Mouse (Mus musculus) heart, postnatal 0 days (tissue): Measurements from ENCODE around the gene Wdr63. TPM values are rescaled to one million over a fixed set of nuclear protein-coding genes. Genes with fewer than 3 reads are reported as not detected.

ENCODE experiments used
- ATAC-seq: fragments of 200-750 bp; cut with Nextera tagmentation; 2 replicates; pipeline ENCODE4 v1.8.0; 2017; ENCODE audit warnings: low read depth, moderate number of reproducible peaks, moderate library complexity; ENCODE audit not compliant: insufficient read depth
- DNase-seq: peaks from one replicate; pipeline ENCODE4 v3.0.0-alpha.2; 2016; ENCODE audit warnings: low spot score
- H3K27ac ChIP-seq: fragments of 300-500 bp; sonication (generic); 2 replicates; pipeline ENCODE4 v1.5.1; 2014; ENCODE audit warnings: low read depth, mild to moderate bottlenecking
- H3K27me3 ChIP-seq: fragments of 300-500 bp; sonication (generic); 2 replicates; pipeline ENCODE4 v1.6.1; 2014; ENCODE audit warnings: low read length, mixed read lengths; ENCODE audit not compliant: control insufficient read depth, insufficient read depth
- H3K36me3 ChIP-seq: fragments of 300-500 bp; sonication (generic); replicated peaks from 2 replicates; pipeline ENCODE4 v1.6.1; 2014; ENCODE audit warnings: low read length, mixed read lengths; ENCODE audit not compliant: control insufficient read depth, insufficient read depth
- H3K4me1 ChIP-seq: fragments of 300-500 bp; sonication (generic); 2 replicates; pipeline ENCODE4 v1.6.1; 2014; ENCODE audit warnings: antibody characterized with exemption; ENCODE audit not compliant: control insufficient read depth, insufficient read depth
- H3K4me2 ChIP-seq: fragments of 300-500 bp; sonication (generic); 2 replicates; pipeline ENCODE4 v1.6.1; 2014; ENCODE audit warnings: low read depth, mild to moderate bottlenecking, low read length, moderate library complexity
- H3K4me3 ChIP-seq: fragments of 300-500 bp; sonication (generic); 2 replicates; pipeline ENCODE4 v1.5.1; 2014; ENCODE audit warnings: low read depth, low read length
- H3K9ac ChIP-seq: fragments of 300-500 bp; sonication (generic); replicated peaks from 2 replicates; pipeline ENCODE4 v1.6.1; 2014; ENCODE audit warnings: low read depth, low read length, mixed read lengths
- H3K9me3 ChIP-seq: fragments of 300-500 bp; sonication (generic); replicated peaks from 2 replicates; pipeline ENCODE4 v1.6.1; 2016; ENCODE audit warnings: low read length; ENCODE audit not compliant: control insufficient read depth
- CTCF ChIP-seq: IDR thresholded peaks from 2 replicates; pipeline ENCODE4 v1.5.1; 2016; ENCODE audit warnings: antibody characterized with exemption, control low read depth, low read depth
- EP300 ChIP-seq: IDR thresholded peaks from 2 replicates; pipeline ENCODE4 v1.6.1; 2016; ENCODE audit warnings: antibody characterized with exemption, low read depth
- WGBS: fragments of 180-500 bp; shearing (Covaris S2); extraction: QIAGEN DNeasy Blood & Tissue Kit; methylation state at CpG from one replicate; pipeline ENCODE4 v1.1.7; 2014; 5-methylcytosine and 5-hydroxymethylcytosine counted together
- polyA plus RNA-seq: library from polyadenylated mRNA; unstranded; fragments of >200 nt; fragmentation: Nextera tagmentation; extraction: Ambion mirVana; gene quantifications from 2 replicates; pipeline ENCODE4 v1.2.1, GENCODE M21; 2015
- total RNA-seq: library from RNA; depleted of rRNA; stranded (reverse); fragments of >200 nt; gene quantifications from 2 replicates; pipeline ENCODE4 v1.2.3, GENCODE M21; 2014; ENCODE audit warnings: low replicate concordance; rRNA removed

Wdr63 gene
- not detected in 2 replicates for total RNA-seq
- 0.12 TPM in 1 of 2 replicates, not detected in the other for polyA plus RNA-seq

DNA sequence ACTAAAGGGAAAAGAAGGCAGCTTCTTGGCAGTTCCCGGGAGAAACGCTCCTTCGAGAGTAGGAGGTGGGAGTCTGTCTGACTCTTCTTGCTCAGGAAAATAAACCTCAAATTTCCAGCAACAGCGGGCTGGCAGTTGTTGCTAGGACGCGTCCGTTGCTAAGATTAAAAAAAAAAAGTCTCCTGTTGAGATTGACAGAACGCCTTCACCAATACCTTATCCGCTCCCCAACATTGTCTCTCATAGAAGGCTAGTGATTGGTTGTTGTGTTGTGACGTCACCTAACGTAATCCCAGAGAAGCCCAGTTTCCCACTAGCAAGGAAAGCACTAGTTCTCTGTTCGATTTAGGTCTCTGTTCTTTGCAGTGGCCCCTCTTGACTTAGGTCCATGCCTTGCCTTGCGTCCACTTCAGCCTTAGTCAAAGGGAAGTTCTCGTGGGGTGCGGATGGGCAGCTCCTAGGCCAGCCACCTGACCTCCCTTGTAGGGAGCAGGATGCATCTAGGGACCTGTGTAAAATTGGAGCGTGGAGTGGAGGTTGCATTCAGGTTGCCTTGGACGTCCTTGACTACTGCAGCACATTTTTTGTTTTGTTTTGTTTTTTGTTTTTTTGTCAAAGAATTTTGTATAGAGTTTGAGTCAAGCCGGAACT lies at the start of gene Wdr63:
Gene Wdr63, minus strand, starts transcription at position 210 of the 651 bp plus-strand sequence.
- Histone ChIP-seq H3K4me1 (no peaks in the 10 kb centered on the region), H3K36me3 (no peaks in the 10 kb centered on the region), H3K9me3 (peaks cover 7% of the 10 kb centered on the region; the same call in 1 of the 2 replicates), H3K4me3 (peak within 1 kb of the TSS; percentile 56), H3K4me2 (peak within 1 kb of the TSS; percentile 89), H3K9ac (0 out of 2 replicates have a peak within 1 kb of the TSS, but pooled peaks have one; percentile 4), H3K27ac (no peak within 1 kb of the TSS), H3K27me3 (no peaks in the 10 kb centered on the region)
- DNase-seq: peak; percentile 91
- WGBS: 14% methylated on average over 18 of the region's 18 CpGs
- TF ChIP-seq EP300 (no peak), CTCF (no peak)
- ATAC-seq: peak; percentile 89

DNA sequence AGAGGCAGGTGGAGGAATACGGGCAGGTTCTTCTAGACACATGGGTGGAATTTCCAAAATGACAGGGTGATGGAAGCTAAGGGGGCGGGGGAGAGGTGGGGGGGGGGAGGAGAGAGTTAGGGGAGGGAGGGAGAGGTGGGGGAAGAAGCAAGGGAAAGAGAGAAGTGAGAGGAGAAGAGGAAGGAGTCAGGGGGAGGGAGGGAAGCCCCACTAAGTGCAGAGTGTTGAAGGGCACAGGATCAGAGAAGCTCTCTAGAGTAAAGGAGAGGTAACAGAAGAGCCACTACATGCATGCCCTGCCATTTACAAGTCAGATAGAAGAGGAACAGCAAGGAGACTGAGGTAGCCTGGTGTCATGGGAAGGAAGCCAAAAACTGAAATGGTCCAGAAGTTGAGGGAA lies 48.9 kb upstream of the Wdr63 start:
- ATAC-seq: no peak

DNA sequence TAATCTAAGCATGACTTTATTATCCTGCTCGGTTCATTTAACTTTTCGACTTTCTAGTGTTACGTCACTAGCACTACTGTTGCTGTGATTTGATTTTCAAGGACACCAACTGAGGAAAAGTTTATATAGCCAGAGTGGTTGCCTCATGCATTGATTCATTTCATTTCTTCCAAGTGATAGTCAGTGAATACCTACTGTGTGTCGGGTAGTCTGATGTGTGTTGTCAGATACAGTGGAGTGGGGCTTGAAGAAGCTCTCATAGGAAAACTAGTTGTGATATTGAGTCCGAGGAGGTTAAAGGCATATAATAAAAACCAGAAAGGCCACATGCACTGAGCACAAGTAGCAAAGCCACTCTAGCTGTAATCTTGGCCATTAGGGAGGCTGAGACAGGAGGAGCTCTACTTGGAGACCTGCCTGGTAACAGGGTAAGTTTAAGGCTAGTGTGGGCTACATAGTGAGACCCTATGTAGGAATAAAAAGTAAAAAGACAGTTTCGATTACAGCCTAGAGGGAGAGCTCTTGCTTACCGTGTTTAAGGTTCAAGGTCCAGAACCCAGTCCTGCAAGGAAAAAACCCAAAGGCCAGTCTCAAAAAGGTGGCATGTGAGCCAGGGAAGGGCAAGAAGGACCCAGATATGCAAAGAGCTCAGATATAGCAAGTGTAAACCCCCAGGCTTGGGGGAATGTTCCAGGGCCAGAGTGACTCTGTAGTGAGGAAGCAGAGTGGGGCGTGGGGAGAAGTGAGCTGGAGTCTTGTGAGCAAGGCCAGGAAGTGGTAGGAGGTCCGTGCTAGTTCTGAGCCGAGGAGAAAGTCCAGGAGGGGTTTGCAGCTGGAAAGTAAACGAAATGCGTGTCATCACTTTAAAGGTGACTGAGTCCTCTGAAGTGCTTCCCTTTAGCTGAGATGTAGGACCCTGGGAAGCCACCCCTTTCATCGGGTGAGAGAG lies 48.0 kb upstream of the Wdr63 start:
- no peak for ATAC-seq
- 55% methylated on average over 13 of the region's 13 CpGs for WGBS
- no peak for DNase-seq
- H3K9ac ChIP-seq: no peak overlapping the region
- no peaks in the 10 kb centered on the region for H3K36me3 ChIP-seq
- H3K4me3 ChIP-seq: no peak overlapping the region
- no peak for TF ChIP-seq CTCF
- TF ChIP-seq EP300: no peak
- no peak overlapping the region for H3K4me2 ChIP-seq
- no peaks in the 10 kb centered on the region for H3K9me3 ChIP-seq
- H3K4me1 ChIP-seq: no peaks in the 10 kb centered on the region
- H3K27ac ChIP-seq: no peak overlapping the region
- 0 out of 2 replicates have a peak, but pooled peaks cover 3% of the 10 kb centered on the region for H3K27me3 ChIP-seq

More for the DNA sequence above, 48.9 kb upstream of the Wdr63 start:
- H3K4me2 ChIP-seq: no peak overlapping the region
- DNase-seq: no peak
- no peaks in the 10 kb centered on the region for H3K9me3 ChIP-seq
- no peaks in the 10 kb centered on the region for H3K27me3 ChIP-seq
- 71% methylated on average over 2 of the region's 2 CpGs for WGBS
- no peak overlapping the region for H3K9ac ChIP-seq
- no peaks in the 10 kb centered on the region for H3K36me3 ChIP-seq
- H3K4me3 ChIP-seq: no peak overlapping the region
- no peaks in the 10 kb centered on the region for H3K4me1 ChIP-seq
- no peak for TF ChIP-seq CTCF
- TF ChIP-seq EP300: no peak
- H3K27ac ChIP-seq: no peak overlapping the region

DNA sequence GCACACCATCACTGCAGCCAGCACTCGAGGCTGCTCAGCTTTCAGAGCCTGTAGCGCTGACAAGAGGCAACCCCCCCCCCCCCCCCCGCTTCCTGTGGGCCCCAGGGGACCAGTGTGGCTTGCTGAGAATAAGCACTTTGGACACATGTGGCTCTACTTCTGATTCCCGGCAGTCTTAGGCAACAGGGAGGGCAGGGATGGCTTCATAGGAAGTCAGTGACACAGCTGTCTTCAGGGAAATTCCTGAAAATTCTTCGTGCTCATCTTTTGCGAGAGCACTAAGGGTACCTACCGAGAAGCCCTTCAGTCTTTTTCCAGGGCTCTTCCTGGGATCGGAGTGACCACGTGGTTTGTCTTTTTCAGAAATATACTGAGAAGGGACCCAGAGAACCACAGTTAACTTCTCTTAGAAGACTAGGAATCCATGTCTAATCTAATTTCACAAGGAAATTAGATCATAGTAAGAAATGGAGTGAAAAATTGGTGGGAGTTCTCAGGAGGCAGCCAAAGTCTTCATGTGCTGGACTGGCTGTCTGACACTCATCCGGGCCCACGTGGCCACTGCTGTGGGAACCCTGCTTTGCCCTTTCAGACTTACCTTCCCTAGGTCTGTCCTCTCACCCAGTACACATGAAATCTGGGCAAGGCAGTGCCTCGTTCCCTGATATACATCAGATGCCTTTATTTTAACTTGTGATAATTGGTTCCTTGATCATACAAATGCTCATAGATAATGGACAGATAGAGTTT lies 46.1 kb upstream of the Wdr63 start:
- TF ChIP-seq EP300 (no peak), CTCF (no peak)
- ATAC-seq: no peak
- Histone ChIP-seq H3K27ac (no peak overlapping the region), H3K27me3 (peaks cover 14% of the 10 kb centered on the region; the same call in 1 of the 2 replicates), H3K36me3 (no peaks in the 10 kb centered on the region), H3K4me1 (peaks cover 3% of the 10 kb centered on the region; the same call in 1 of the 2 replicates), H3K4me2 (peak overlapping the region; percentile 19; the same call in 1 of the 2 replicates), H3K9ac (no peak overlapping the region), H3K9me3 (no peaks in the 10 kb centered on the region), H3K4me3 (no peak overlapping the region)
- 27% methylated on average over 12 of the region's 12 CpGs for WGBS
- DNase-seq: no peak

DNA sequence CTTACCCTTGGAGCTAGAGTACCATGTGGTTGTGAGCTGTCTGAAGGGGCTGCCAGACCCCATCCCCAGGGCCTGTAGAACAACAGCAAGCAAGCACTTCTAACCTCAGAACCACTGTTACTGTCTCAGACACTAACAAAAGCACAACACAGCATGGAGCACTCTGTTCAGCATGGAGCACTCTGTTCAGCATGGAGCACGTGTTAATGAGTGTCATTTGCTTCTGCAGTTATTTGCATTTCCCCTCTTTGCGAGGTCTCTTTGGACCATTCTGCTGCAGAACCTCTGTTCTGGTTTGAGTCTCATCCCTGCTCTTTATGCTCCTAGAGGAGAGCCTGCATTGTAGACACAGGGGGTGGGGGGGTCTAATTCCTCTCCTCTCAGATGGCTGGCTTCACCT lies 45.0 kb upstream of the Wdr63 start:
- H3K4me2 ChIP-seq: no peak overlapping the region
- no peaks in the 10 kb centered on the region for H3K36me3 ChIP-seq
- ATAC-seq (no peak), DNase-seq (no peak)
- H3K27ac ChIP-seq: no peak overlapping the region
- peaks cover 3% of the 10 kb centered on the region; the same call in 1 of the 2 replicates for H3K4me1 ChIP-seq
- H3K9me3 ChIP-seq: no peaks in the 10 kb centered on the region
- H3K27me3 ChIP-seq: peaks cover 15% of the 10 kb centered on the region; the same call in 1 of the 2 replicates
- 93% methylated on average over 2 of the region's 2 CpGs for WGBS
- H3K9ac ChIP-seq: no peak overlapping the region
- TF ChIP-seq EP300 (no peak), CTCF (no peak)
- H3K4me3 ChIP-seq: no peak overlapping the region
